Mouse (Mus musculus): ENCODE measurements around the gene Golph3.

DNA sequence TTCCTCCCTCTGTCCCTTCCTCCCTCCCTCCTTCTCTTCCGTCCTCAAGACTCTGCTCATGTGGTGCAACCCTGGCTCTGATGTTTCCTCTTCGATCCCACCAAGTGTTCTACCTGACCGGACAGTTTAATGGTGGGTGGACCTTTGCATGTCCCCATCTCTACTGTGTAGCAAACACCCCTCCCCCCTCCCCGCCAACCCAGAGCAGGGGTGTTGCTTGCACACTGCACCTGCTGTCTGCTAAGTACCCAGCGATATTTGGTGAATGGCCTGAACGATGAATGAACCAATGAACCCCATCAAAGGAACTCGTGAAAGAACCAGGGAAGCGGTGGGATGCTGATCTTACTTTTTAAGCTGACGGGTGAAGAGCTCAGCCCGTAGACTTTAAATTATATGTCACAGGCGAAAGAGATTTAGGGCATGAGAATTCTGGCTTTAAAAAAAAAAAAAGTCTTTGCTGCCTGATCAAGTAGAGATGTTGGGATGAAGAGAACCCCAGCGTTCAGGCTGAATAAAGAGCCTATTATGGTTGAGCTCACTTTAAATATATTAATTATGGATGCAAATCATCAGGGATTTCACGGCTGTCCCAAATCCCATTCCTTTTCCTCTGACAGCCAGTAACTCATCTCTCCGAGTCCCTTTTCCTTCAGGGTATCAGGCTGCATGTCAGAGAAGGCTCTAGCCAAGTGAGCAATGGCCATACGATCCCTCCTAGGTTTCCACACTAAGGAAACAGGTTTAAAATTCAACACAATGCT, 67.7 kb downstream of the Golph3 start:
- no peak for TF ChIP-seq POLR2AphosphoS2 (IDR thresholded peaks at IDR 0.05; ENCODE audit: low read length)
- no peak for TF ChIP-seq E2F4 (IDR thresholded peaks at IDR 0.05; ENCODE audit: borderline replicate concordance, low read depth, low read length)
- no peak for TF ChIP-seq POLR2AphosphoS5 (IDR thresholded peaks at IDR 0.05; ENCODE audit: borderline replicate concordance, low read depth, low read length)
- TF ChIP-seq GATA1 (IDR thresholded peaks at IDR 0.05; ENCODE audit: low read depth, low read length), result no peak
- TF ChIP-seq HCFC1 (IDR thresholded peaks at IDR 0.05; ENCODE audit: low read depth, low read length), result no peak
- TF ChIP-seq CTCF (IDR thresholded peaks at IDR 0.05 in 2 of 3, conservative IDR thresholded peaks at IDR 0.05 in 1 of 3; ENCODE audit: control insufficient read depth in 1 of 3, insufficient read depth in 1 of 3, low read depth in 2 of 3, low read length in 3 of 3, poor library complexity in 1 of 3, severe bottlenecking in 1 of 3), result no peak
- TF ChIP-seq ZNF384 (IDR thresholded peaks at IDR 0.05; ENCODE audit: low read depth, low read length), result no peak
- TF ChIP-seq MYB (IDR thresholded peaks at IDR 0.05; ENCODE audit: low read depth, low read length), result no peak

Measured in MEL (cell line).